Mouse (Mus musculus) urinary bladder, postnatal 10 days (tissue): Measurements from ENCODE around the gene P4hb.
A peak's percentile ranks its signal among the peaks of the same experiment; 100 is the strongest.

Experiments
- DNase-seq: peaks from one replicate; pipeline ENCODE4 v3.0.0; 2022; ENCODE audit warnings: low spot score

P4hb gene

DNA sequence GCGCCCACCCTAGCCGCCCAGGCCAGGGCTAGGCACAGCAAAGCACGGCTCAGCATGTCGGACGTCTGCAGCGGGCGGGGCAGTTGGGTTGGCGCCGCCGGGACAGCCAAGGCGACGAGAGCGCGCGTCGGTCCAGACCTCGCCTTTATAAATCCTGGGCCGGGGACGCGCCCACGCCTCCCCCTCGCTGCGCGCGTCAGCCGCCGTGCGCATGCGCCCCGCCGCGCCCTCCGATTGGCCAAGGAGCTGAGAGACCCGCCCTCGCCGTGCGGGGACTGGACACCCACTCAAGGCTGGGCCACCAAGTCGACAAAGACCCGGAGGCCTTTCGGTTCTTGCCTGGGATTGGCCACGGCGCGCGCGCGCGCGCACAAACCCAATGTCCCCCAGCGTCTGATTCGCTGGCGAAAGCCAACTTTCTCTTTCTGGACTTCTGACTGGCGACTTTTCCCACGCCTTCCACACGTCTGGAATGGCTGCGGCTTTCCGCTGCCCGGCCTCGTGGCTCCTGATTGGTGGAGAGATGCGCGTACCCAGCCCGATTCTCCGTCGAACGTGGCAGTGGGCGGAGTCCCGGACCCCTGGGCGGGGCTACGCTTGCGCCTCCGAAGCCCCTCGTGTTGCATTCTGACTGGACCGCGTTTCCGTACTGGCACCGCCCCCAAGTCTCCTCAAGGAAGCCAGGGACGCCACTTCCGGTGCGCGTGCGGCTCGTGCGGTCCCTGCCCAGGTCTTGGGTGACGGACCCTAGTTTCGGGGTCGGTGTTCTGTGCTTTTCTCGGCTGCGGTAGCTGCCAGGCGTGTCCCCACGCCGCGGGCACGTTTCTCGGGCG, at the start of gene P4hb:
TSS of gene P4hb (minus strand) at position 502 of the 833 bp plus-strand sequence.
- DNase-seq, result peak; percentile 98

DNA sequence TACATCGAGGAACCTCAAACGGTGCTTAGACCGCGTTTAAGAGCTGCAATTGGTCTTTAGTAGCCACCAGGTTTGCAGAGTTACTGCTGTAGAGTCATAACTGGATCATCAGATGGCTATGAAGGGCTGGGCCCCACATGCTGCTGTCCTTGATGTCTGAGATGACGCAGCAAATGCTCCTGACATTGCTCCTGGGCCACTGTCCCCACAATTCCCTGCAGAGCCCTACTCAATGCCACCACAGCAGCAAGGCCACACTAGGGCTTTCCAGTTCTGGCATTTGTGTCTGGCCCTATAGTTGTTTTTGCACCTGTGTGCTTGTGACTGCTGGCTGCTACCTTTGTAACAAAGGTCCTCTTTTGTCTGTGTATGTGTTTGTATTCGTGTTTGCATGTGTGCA, 49.8 kb upstream of the P4hb start:
- DNase-seq, result no peak

DNA sequence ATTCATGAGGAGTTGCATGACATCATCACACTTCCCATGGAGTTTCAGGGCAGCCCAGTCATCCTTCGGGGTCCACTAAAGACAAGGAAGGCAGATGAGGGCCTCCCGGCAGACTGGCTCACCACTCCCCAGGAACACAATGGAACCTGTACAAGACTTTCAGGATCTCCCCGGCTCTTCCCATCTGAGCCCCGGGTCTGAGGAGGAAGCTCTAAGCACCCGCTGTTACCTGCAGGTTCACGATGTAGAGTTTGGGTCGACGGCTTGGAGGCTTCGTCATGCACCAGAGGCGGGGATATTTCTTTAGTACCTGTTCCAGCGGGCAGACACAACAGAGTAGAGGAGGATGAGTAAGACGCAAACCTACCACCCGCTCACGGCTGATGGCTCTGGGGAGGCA, 47.1 kb upstream of the P4hb start:
- no peak for DNase-seq

DNA sequence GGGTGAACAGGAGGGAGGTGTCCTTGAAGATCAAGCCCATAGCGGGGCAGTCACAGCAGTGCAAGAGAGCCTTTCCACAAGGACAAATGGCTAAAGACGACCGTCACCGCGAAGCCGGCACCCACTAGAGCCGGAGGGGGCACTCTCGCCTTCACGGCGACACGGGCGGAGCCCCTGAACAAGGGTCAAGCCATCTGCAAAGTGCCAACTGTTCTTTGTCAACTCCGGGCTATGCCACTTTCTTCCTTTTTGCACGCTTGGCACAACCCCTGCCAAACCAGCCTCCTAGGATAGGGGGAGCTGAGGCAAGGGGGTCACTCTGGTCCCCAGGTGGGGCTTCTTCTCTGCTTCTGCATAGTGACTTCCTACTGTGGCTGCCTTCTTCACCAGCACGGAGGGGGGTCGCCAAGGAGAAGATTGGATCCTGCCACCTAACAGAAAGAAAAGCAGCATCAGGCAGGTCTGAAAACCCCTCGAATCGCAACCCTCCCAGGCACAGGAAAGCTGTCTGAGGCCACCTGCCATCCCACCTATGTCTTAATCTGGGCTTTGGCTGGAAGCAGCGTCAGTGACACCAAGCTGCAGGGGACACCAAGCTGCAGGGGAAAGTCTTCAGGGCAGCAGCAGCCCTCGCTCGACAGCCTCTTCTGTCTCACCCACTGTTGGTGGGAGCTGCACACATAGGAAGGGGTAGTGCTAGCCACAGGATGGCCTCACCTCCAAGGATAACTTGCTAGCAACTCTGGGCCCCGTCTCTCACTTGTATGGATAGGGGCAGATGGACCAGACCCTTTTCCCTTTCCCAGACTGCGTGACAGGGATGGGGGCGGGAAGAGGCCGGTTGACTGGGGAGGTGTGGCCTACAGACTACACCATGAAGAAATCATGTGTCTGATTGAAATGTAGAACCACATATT, 45.8 kb upstream of the P4hb start:
- DNase-seq, result no peak

DNA sequence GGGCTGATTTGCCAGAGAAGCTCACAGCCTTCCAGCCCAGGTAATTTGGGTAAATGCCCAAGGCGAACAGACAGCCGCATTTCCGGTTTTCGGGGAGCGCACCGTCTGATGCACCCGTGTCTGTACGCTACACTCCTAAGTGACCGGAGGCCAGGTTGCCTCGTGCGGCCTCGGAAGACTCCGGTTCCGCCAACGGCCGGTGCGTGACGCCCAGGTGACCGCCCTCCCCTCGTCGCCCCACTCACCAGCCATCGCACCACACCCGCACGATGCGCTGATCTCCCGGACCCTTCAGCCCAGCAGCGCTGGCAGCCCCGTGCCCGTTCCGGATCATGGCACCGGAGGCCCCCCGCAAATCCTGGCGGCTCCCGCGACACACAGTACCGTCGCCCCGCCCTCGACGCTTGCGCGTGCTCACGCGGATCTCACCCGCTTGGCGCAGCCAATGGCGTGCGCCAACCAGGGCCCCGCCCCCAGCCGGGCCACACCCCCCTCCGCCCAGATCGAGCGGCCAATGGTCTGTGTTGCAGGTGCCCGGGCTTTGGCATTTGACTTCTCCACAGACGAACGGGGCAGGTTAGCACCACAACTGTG, 44.6 kb upstream of the P4hb start, which contains the start of gene Pcyt2:
TSS of gene Pcyt2 (minus strand) at position 418 of the 594 bp plus-strand sequence.
- DNase-seq, result peak; percentile 69

DNA sequence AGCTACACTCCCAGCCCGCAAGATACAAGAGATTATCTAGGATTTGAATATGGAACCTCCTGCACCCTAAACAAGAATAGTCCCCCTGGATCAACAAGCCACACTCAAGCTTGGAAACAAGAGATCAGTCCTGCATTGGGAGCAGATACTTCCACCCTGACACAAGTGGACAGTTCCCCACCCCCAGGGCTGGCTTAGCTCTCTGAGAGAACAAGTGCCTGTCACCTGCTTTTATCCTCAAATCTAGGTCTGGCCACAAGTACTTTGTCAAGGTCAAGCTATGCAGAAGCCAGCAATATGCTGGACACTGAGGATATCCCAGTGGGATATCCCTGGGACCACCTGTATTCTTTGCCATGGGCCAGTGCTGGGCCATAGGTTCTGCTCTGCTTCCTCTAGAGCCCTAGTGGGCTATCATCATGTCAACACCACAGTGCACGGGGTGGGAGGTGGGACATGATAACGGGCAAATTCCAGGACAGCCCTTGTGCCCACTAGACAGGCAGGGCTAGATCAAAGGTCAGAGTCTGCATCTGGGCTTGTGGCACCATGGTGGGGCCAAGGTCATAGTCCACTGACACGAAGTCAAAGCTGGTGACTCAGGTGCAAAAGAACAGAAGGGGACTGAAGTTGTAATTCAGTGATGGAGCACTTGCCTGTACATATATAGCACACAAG, 43.7 kb upstream of the P4hb start:
- DNase-seq, result no peak

DNA sequence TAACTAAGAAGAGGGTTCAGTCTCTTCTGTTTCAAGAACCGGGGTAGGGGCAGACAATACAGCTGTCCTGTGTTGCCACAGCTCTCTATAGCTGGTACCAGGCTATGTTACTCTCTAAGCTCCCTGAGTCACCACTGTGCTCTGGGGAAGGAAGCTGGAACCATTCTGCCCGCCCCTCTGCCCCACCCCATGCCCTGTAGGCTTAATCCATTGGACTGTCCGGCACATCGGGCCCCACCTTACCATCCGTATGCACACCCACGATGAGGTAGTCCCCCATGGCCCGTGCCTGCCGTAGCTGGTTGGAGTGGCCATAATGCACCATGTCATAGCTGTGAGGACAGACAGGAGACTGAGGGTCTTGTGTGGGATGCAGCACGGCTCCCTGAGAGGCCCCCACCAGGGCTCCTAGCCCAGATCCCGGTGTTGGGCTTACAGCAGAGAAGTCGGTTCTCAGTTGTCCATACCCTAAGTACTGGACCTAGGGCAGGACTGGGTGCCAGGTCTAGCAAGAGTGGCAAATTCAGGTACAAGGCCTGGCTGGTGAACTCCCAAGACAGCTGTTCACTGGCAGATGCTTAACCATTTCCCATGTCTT, 42.7 kb upstream of the P4hb start:
- DNase-seq, result no peak

DNA sequence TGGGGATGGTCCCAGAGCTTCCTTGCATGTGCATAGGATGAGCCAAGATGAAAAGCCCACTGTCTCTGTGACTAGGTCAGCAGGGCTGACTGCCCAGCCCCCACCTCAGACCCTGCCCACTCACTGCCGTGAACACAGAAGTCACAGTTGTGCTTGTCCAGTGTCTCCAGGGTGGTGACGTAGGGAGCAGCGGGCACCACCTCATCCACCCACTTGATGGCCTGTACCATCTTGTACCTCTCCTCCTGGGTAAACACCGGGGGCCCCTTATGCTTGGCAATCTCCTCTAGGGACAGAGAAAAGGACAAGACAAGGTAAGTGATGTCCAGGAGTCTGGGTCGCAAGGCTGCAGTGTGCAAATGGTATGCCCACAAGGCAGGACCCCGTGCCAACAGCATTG, 42.1 kb upstream of the P4hb start:
- DNase-seq, result no peak

DNA sequence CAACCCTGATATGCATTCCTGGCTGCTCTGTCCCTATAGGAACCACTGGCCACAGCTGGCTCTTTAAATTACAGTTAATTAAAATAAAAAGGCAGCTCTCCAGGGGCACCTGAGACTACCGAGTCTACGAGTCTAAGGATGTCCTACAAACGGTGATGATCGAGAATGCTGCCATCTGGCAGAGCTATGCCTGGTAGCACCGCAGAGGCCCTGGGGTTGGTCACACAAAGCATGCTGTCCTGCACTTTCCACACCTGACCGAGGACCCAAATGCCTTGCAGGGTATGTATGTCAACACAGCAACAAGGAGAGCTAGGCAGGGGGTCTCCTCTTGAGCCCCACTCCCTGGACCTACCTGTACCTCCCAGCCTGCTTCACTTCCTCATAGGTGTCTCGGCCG, 40.9 kb upstream of the P4hb start:
- no peak for DNase-seq

DNA sequence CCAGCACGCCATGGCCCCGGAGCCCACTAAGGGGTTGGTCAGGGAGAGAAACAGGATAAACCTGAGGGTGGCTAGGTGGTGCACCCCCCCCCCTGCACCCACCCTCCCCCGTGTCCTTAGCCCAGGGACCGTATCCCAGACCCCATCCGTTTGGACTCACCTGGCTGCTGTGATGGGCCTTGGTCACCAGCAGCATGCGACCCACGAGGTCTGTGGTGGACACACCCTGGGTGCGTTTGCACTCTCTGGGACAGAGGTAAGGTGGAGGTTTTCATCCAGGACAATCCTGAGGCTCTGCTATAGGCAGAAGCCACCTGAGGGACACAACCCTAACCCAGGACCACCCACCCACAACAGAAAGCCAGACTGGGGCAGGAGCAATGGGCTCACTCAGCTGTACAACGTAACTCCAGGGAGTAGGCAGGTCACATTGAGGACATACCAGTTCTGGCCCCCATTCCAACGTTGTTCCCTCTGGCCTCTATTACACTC, 40.5 kb upstream of the P4hb start:
- DNase-seq, result no peak

DNA sequence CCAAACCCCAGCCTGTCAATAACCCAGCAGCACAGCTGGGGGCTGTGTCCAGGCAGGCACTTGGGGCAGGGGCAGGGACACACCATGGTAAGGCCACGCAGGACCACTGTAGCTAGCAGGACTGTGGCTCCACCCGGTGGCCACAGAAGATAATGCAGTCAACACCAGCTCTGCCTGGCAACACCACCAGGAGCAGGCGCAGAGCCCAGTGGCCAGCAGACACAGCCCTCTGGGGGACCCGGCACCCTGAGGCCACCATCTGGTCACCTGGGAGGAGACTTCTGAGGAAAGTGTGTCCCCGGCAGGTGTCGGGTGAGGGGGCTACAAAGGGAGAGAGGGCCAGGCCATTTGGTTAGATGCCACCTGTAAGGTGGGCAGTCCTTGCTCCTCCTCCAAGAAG, 39.7 kb upstream of the P4hb start:
- DNase-seq, result no peak

DNA sequence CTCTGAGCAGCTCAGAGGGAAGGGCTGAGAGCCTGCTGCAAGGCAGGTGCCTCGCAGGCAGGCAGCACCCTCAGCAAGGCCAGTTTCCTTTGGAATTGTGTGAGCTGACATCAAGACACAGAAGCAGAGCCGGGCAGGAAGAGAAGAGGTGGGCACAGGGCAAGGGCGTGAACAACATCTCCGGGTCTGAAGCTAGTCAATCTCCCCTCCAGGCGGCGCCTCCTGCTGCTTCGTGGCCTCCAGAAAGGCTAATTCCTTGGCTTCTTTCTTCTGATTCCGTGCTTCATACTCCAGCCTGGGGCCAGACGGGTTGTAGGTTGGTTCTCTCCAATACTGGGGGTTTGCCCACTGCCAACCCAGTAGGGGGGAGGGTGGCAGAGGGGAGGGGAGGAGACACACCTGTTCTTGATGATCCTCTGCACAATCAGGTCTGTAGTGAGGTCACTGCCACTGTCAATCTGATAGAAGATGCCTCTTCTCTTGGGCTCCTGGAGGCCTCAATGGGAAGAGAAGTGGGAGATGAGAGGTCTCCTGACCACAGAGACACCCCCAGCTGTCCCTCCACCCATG, 37.5 kb upstream of the P4hb start:
- no peak for DNase-seq

DNA sequence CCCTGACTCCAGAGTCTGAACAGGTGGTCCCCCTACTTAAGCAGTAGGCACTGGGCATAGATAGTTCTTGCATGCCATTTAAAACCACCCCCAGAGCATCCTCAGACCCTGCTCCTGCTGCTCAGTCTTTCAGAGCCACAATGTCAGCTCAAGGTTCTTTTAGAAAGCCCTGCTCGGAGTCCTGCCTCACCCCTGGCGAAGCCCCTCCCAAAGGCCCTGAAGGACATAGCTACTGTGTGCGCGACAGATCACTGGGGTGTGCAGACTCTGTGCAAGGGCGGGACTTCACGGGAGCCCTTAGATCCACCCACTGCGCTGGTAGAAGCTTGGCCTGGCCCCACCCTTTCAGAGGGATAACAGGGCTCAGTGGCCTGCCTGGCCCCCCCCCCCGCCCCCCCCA, 36.2 kb upstream of the P4hb start:
- no peak for DNase-seq

DNA sequence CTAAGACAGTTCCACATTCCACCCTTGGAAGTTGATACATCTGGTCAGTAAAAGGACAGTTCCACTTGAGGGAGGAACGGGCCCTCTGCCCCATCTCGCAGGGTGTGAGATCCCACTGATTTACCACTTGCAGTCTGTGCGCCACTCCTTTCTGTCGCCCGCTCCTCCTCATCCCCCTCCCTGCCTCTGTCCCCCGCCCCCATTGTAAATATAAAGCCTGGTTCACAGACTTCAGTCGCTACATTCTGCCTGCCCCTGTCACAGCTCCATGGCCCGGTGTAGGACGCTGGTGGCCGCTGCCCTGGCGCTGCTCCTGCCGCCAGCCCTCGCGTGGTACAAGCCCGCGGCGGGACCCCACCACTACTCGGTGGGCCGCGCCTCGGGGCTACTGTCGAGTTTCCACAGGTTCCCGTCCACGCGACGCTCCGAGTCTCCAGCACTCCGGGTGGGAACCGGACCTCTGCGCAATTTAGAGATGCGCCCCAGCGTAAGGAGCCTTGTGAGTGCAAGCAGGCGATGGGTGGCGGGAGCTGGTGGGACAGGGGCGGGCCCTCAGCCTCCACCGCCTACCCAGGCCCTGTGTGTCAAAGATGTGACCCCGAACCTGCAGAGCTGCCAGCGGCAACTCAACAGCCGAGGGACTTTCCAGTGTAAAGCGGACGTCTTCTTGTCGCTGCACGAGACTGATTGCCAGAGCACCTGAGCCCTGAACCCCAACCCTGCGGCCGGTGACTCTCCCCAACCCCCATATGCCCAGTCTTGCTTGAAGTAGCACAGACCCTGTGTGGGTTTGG, 35.4 kb upstream of the P4hb start, which contains the start of gene Npb:
TSS of gene Npb (plus strand) at position 237 of the 794 bp plus-strand sequence.
- no peak for DNase-seq

DNA sequence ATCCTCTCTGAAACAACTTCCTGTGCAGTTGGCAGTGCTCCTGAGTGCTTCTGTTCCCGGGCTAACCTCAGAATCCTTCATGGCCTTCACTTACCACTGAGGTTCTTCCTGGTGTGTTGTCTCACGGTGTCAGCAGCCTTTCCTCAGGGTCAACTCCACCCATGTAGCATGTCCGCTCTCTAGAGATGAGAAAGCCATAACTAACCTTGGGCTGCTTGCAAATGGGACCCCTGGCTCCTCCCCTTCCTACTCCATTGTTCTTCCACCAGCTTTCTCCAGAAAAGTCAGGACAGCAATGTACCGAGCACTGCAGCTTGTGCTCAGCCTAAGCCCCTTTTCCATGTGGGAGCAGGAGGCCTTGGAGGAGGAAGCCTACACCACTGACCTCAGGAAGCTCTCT, 33.7 kb upstream of the P4hb start:
- DNase-seq, result no peak

DNA sequence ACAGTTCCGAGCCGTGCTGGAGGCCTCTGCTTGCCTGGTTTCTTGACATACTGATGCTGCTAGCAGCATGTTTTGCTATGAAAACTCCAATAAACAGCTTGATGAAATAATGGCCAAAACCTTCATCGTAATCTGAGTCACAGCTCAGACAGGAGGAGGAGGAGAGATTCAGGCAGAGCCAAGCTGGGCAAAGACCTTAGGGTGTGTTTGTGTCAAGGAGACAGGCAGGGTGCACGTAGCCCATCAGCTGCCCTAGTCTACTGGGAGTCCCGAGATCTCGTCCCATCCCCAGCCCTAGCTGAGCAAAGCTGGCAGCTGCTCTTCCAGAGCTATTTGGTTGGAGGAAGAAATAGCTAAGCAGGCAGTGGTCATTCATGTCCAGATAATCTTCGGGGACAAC, 32.6 kb upstream of the P4hb start:
- DNase-seq, result no peak

DNA sequence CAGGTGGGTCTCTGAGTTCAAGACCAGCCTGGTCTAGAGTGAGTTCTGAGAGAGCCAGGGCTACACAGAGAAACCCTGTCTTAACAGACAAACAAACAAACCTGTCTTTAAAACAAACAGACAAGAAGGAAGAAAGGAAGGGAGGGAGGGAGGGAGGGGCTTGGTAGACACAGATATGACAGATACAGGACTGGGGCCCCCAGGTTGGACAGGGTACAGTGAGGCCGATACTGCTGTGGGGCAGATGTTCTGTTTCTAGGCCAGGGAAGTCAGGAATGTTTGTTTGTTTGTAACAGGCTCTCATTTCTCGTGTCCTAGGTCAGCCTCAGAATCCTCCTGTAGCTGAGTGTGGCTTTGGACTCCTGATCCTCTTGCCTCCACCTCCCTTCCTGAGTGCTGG, 30.5 kb upstream of the P4hb start:
- no peak for DNase-seq

DNA sequence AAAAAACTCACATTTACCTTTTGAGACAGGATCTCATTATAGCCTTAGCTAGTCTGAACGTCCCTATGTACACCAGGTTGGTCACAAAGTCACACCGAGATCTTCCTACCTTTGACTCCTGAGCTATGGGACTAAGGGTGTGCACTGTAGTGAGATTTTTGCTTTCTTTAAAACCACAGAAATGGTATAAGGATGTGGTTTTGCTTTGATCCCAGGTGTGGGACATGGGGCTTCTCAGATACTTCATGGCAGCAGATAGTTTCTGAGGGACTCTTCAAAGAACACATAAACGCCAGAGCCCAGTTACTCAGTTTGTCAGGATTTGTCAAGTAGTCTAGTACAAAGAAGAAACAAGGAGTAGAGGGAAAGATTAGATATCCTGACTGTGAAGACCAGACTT, 27.7 kb upstream of the P4hb start:
- DNase-seq, result no peak

DNA sequence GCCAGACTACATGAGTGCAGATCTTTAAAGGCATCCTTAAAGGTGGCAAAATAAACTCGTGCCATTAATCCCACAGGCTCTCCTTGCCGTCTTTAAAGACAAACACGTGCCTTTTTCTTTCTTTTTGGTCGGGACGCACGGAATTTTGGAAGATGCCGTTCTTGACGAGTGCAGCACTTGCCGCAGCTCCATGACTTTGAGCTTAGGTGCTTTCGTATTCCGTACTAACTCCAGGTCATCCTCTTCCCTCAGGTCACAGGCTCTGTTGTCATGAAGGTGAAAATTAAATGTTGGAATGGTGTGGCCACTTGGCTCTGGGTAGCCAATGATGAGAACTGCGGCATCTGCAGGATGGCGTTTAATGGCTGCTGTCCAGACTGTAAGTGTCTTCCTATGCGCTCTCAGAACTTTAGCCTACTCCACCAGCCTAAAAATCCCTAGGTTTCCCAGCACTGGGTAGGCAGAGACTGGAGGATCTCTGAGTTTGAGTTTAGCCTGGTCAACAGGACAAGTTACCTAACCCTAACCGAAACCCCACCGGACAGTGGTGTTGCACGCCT, 26.0 kb upstream of the P4hb start:
- DNase-seq, result no peak
